Mouse (Mus musculus) liver, adult 2 months (tissue): ENCODE results near the gene Gm43518.

Experiments
- CTCF ChIP-seq: fragments of 200-500 bp; IDR thresholded peaks from 2 replicates; pipeline ENCODE4 v1.5.1; 2011; ENCODE audit warnings: low read depth, low read length, control low read depth
- POLR2A ChIP-seq: fragments of 200-500 bp; IDR thresholded peaks from 2 replicates; pipeline ENCODE4 v1.6.1; 2011; ENCODE audit warnings: low read length, control low read depth; ENCODE audit not compliant: insufficient read depth; ENCODE audit errors: extremely low read depth

DNA sequence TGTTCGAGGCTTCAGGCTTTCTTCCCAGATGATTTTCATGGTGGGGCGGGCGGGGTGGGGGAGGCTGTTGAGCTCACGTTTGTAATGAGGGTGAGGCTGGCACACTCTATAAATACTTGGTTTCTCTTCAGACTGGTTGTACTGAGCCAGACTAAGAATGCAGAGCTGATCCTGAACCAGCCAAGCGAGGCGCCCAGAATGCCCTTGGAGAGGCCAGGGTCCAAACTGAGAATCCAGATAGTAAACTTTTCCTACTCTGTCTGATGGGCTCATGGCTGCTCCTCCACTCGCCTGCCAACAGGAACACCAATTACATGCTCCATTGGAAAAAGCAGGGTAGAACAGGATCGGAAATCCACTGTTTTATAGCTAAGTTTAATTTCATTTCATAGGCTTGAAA lies 42.0 kb downstream of the Gm43518 start:
- TF ChIP-seq CTCF (no peak), POLR2A (no peak)
